Mouse (Mus musculus) neutrophil, adult 5-6 weeks (primary cell): ENCODE results near the gene Ropn1. TPM values are rescaled to one million over a fixed set of nuclear protein-coding genes. Genes with fewer than 3 reads are reported as not detected.
"Not testable (repeated sequence)": the region's sequence is repeated elsewhere in the genome, so short reads cannot be mapped to it uniquely, and the experiment has no call there.

ENCODE experiments used
- ATAC-seq: fragments of 151-379, 151-347 bp; 2 replicates; pipeline ENCODE4 v1.8.0; 2017; ENCODE audit warnings: mild to moderate bottlenecking, moderate TSS enrichment; ENCODE audit not compliant: insufficient number of reproducible peaks, poor library complexity, low FRiP score, severe bottlenecking; ENCODE audit errors: extremely low read depth
- total RNA-seq: library from RNA; stranded (forward); fragments of 200-1000 nt; gene quantifications from 2 replicates; pipeline ENCODE4 v1.2.3, GENCODE M21; 2017

Gene Ropn1
- total RNA-seq, 1 experiment from 2014 or later = not detected

GRCm38 (mm10) chr16:34681823-34682222 lies 32.1 kb downstream of the Ropn1 start:
- no peak for ATAC-seq

GRCm38 (mm10) chr16:34689879-34690278 lies 40.2 kb downstream of the Ropn1 start:
- ATAC-seq = no peak

- ATAC-seq = peak; percentile 78
These were observed 40.8 kb downstream of the Ropn1 start, which contains the start of gene Ccdc14 for GRCm38 (mm10) chr16:34690334-34691144. TSS of gene Ccdc14 (plus strand) at chr16:34690616.

- no peak for ATAC-seq
These were observed 41.4 kb downstream of the Ropn1 start for GRCm38 (mm10) chr16:34691156-34691555.

GRCm38 (mm10) chr16:34694477-34694876 lies 44.8 kb downstream of the Ropn1 start:
- ATAC-seq = no peak

- ATAC-seq = not testable (repeated sequence)
These were observed 49.0 kb downstream of the Ropn1 start for GRCm38 (mm10) chr16:34698721-34699120.

- peak; percentile 69; the same call in 1 of the 2 replicates for ATAC-seq
These were observed 50.6 kb downstream of the Ropn1 start for GRCm38 (mm10) chr16:34700165-34700827.

GRCm38 (mm10) chr16:34700828-34701216 lies 51.1 kb downstream of the Ropn1 start:
- no peak for ATAC-seq

- no peak for ATAC-seq
These were observed 56.3 kb downstream of the Ropn1 start for GRCm38 (mm10) chr16:34706019-34706418.

GRCm38 (mm10) chr16:34706487-34706946 lies 56.8 kb downstream of the Ropn1 start:
- no peak for ATAC-seq

GRCm38 (mm10) chr16:34711481-34711880 lies 61.8 kb downstream of the Ropn1 start:
- ATAC-seq = no peak

GRCm38 (mm10) chr16:34725156-34725555 lies 75.4 kb downstream of the Ropn1 start:
- no peak for ATAC-seq

Other genes with a start within 250 kb of the Ropn1 start
- 5.8 and 6.1 TPM in 2 replicates for gene Kalrn, start 76.4 kb upstream of the Ropn1 start, total RNA-seq
- 2.6 and 3.0 TPM in 2 replicates for gene Ccdc14, start 40.7 kb downstream of the Ropn1 start, total RNA-seq
- gene Mylk, start 95.3 kb downstream of the Ropn1 start, total RNA-seq = 14.5 and 16.3 TPM in 2 replicates